Mouse (Mus musculus) lung, postnatal 4 days (tissue): ENCODE measurements around the gene Tnik.

ENCODE experiments used
- DNase-seq, 2 experiments: peaks; one replicate each; pipeline ENCODE4 v3.0.0; 2021

Tnik gene

DNA sequence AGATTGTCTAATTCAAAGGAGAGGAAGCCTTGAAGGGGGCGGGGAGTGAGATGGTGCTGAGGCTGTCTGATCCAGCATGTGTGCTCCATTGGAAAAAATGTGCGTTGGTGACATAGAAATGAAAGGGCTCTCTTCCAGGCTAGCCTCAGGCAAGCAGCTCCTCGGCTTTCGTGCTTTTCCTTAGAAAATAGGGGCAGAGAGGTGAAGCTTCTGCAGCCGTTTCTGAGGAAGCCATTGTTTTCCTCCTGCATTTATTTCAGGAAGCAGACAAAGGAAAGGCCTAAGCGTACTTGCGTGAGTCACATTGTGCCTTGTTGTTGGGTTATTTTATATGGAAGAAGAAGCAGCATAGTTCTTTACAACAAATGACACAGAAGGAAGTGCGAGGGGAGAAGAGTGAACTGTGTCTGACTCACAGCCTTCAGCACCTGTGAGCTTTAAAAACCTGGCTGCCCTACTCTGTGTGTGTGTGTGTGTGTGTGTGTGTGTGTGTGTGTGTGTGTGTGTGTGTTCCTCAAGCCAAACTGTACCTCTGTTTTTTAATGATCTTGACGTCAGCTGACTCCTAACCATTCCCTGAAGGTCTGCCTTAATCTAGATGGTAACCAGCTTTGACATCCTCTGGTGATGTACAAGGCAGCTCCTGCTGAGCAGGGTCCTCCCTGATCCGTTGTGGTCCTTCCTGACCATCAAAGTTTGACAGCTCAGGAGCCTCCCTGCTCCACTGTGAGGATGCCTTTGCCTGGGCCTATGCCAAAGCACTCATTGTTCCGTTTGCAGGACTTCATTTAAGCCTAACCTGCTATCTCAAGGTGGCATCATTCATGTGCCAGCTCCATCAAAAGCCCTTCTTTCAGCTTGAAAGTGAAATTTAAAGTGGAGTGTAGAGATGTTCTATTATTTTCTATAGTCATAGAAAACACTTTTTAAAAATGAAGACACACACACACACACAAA, 228.3 kb downstream of the Tnik start:
- DNase-seq: no peak

DNA sequence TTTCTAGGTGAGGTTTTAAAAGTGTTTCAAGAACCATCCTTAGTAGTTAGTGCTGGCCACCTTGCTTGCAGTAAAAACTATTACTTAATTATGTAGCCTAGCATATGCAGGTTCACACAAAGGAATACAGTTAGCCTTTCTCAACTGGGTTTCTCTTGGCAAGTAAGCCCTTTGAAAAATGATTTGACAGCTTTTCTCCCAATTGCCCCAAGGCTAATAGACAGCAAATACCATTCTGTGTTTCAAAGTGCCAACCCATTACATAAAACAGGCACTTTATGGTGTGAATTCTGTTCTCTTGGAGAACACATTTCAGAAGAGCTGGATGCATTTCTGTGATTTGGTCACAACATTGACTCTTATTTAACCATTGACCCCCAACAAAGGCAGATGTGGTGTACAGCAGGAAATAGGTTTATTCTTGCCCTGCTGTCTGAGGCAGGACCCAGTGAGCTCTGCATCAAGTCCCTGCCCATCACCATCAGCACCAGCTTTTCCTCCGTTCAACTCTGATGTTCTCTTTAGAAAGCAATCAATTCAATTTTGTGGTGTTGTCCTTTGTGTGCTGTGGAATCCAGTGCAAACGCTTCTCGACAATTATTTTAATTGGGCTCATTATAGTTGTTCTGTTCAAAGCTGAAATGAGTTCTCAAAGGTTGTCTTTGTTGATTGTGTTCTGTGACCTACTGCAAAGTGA, 233.9 kb downstream of the Tnik start:
- DNase-seq: no peak

DNA sequence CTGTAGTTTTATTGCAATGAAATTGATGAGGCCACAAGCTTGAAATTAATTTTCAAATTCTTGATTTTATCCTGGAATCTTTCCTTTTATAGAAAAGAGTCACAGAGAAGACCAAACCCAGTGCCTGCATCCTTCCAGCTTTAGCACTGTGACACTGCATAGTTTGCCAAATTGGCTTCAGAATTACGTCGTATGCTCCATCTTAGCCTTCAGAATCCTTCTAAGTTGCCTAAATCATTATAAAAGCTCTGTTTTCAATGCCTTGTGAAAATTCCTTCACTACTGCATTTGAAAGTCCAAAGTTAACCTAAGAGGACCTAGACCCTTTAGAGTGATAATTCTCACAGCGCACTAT, 234.5 kb downstream of the Tnik start:
- DNase-seq: no peak

DNA sequence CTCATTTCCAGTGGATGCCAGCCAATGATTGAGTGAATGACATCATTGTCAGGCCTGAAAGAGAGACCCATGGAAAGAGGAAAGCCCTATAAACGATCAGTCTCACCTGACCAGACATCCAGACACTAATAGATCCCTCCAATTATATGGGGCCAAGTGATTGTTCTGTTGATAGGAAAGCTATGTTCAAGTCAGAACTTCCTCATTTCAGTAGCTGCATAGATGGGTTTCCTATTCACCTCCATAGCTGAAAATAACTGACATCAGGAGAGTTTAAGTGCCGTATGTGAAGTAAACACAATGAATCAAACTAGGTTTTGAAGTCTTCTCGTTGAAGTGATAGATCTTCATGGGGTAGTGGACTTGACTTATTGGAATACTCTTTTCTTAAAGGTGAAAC, 239.7 kb downstream of the Tnik start:
- DNase-seq: no peak

DNA sequence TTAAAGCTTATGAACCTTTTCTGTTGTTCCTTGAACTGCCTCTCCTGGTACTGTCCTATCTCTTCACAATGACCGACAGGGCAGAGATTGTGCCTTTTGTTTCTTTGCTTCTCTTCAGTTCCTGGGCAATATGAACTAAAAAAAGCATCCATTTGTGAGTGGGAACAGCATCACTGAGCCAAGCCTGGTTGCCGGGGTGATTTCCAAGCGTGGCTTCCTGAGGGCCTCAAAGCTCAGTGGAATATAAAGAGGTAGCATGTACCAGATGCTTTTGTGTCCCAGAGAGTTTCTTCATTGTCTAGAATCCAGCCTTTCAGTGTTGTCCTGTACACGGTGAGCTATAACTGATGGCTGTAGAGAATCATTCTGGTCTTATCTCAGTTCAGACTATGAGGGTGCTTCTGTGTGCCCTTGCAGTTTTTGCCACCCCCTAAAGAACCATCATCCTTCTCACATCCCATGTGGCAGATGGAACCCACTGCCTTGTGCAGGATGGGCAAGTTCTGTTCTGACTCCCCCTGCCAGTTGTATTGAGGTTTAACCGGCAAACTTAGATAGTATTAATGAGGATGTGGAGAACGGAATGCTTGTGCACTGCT, 246.4 kb downstream of the Tnik start:
- DNase-seq: no peak

DNA sequence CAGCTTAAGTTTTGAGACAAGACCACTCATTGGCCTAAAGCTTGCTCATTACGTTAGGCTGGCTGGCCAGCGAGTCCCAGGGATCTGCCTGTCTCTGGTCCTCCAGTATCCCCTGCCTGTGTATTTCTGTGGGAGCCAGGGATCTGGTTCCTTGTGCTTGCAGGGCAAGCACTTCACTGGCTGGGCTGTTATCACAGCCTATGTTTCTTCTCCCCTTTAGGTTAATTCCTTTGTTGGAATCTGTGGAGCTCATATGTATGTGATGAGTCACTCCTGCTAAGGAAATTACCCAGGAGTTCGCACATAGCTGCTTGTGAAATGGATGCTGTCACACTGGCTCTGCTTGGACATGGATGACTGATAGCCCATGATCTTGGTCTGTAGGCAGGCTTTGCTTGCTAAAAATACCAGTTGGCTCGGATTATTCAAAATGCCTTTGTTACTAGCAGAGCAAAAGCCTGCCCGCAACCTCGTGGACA, 260.0 kb downstream of the Tnik start:
- peak in 1 of 2 experiments; percentile 49 for DNase-seq

DNA sequence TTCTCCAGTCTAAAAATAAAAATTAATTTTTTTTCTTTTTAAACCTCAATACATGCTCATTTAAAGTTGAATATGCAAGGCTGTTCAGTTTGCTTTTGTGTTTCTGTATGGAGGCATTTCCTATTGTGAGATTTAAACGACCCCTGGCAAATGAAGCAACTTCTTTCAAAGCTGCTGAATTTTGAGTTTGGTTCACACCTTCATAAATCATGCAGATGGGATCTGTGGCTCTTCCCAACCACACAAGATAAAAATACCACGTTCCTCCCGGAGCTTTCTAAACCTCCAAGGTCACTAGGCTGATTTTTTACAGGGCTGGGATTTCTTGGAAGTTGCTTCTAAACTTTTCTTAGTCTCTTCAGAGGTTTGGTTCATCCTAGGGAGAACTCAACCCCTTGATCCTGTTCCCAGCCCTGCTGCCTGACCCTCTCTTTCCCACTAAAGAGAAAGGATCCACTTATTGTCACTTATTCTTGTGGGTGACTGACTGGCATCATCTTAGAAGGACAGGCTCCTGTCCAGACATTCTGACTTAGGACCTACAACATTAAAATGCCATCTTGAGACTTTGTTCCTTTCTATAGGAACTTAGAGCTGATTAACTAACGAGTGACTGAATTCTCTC, 260.6 kb downstream of the Tnik start:
- no peak for DNase-seq

DNA sequence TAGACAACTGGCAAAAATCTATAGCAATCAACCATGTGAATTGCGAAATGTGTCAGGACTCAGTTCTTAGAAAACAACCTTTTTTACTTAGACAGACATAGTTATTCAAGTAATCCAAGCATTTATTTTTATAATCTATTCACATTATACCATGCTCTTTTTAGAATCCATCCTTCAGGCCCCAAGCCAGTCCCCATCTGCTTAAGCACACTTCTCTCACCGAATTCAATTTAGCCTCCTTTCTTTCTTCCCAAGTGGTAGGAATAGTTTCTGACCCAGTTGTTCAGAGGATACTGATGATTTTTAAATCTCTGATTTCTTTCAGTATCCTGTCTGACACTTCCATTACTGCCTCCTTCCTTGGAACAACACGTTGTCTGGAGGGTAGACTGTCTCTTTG, 261.5 kb downstream of the Tnik start:
- no peak for DNase-seq

DNA sequence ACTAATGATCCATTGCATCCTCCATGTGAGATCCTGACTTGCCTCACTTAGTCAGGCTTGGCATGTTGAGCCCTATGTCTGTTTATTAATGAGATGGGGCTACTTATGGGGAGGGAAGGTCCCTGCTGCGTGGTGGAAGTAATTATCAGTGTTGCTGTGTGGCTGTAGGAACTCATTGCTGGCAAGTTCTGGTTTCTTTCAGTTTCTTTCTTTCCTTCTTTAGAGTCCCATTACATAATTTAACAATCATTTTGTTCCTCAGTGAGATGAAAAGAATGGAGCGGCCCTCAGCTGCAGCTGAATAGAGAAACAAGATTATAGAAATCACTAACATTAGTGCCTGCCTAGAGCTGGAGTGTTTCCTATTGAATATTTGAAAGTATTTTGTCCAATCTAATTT, 263.7 kb downstream of the Tnik start:
- DNase-seq: no peak

DNA sequence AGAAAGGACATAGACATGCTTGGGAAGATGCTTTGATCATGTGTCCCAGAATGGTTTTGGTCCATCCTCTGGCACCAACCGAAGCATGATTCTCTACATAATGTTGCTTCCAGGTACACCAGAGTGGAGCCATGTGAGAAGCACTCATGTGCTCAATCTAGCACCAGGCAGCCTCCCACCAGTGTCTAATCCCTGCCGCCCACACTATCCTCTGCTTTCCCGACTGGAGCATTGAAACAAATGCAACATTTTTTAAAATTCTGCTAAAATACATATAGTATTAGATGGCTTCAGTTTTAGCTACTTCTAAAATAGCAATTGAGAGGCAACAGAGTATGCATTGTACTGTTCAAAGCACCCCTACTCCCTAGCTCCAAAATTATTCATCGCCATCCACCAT, 264.2 kb downstream of the Tnik start:
- no peak for DNase-seq

DNA sequence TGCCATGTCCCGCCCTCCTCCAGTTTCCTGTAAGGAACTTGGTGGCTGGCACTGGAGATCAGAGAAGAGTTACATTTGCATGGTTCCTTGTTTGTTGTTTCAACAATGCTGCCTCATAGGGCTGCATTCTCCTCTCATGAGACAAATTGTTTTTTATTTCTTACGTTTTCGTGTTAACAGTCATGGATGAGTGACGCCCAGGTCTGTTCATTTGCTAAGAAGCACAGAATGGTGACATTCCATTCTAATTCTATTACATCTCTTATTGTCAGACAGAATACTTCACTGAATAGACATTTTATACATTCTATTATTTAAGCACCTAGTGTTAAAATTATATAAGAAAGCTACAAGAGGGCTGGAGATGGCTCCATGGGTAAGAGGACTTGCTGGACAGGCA, 266.5 kb downstream of the Tnik start:
- DNase-seq: no peak

DNA sequence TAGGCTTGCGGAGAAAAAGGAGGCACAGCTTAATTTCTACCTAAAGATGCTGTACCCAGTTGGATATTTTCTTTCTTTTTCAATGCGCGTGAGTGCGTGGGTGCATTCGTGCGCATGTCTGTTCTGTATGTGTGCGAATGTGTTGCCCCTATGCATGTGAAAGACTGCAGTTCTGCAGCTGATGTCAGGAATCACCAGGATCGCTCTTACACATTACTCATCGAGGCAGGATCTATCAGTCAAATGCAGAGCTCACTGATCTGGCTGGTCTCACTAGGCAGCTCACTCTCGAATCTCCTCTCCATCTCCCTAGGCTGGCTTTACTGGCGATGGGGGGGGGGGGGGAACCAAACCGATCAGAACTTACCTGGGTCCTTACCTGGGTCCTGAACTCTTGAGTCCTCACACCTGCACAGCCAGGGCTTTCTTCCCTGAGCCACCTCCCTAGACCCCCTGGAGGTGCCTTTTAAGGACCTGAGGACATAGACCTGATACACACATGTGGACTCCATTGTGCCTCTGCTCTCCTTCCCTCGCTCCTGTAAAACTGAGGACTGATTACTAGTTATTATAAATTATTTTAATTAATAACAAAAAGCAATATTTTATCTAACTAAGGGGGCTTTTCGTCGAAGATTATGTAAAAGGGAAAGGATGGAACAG, 268.4 kb downstream of the Tnik start:
- DNase-seq: no peak

DNA sequence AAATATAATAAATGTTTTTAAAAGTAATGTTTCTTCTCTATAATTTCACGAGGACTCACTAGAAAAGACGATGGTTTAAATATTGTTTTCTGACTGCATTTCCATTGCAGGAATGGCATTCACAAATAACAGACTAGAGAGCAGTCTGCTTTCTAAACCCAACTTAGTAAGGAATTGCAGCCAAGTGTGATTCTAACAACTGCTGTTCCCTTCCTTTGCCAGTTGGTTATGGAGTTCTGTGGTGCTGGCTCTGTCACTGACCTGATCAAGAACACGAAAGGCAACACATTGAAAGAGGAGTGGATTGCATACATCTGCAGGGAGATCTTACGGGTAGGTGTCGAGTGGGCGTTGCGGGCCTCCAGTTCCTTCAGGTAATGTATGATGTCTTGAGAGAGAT, 269.7 kb downstream of the Tnik start:
- DNase-seq: no peak

DNA sequence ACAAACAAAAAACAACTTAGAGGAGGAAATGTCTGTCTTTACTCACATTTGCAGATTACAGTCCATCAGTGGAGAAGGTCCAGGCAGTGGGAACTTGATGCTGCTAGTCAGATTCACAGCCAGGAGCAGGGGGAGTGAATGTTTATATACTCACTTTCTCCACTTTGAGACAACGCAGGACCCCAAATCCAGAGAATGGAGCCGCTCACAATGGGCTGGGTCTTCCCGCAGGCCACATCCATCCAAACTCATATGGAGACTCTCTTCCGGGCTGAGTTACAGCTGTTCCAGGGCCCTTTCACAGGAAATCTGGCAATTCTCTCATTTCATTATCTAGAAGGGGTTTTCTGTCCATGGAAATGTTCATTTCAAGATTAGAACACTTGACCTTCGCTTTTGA, 277.1 kb downstream of the Tnik start:
- no peak for DNase-seq

DNA sequence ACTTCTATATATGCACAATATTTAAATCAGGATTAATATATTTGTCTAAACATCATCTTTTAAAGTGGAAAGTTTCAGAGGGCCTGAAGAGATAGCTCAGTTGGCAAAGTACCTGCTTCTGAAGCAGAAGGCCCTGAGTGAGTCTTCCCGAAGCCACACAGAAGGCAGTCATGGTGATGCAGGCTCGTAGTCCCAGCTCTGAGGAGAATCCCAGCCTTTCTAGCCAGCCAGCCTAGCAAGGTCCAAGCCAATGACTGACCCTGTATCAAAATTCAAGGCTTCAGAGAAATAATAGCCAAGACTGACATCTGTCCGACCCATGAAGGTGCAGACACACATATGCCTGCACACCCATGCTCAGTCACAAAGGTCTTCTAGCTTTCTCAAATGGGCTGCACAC, 279.9 kb downstream of the Tnik start:
- DNase-seq: no peak

DNA sequence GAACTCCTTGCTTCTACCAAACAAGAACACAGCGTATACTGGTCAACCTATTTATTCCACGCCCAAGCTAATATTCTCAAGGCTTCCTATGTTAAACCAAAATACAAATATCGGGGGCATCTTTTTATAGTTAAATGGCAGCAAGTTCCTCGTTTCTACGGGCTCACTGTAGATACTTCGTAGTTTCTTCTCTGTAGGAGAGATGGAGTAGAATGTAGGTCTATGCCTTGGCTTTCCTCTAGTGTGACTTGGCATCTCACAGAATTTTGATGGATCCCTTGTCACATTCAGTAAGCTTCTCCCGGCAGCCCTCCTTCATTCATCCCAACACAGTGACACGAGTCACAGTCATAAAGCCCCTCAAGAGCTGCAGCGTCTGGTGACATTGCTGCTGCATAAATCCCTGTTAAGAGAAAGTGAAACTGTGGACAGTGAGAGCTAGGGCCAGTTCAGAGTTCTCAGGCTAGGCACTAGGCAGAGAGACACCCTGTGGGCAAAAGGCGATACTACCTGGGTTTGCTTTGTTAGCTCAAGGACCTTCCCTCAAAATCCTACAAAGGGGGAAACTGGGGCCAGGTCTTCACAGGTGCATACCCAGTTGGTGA, 280.5 kb downstream of the Tnik start:
- peak in 1 of 2 experiments; percentile 40 for DNase-seq

DNA sequence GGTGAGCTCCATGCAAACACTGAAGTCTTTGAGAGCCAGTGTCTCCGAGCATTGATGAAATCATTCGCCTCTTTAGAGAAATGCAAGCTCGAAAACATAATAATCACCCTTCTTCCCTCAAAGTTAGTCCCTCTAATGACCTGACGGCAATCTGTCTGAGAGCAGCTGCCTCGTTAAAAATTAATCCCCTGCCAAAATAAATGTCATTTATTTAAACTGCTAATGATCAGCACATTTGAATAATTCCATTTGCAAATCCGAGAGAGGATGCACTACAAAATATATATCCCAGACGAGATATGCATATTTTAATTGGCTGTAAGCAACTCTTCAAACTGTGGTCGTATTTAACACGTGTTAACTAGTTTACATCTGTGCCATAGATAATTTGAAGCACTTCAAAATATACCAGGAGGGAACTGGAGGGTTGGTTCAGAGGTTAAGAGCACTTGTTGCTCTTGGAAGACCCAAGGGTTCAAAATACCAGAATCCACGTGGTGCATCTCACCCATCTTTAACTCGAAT, 281.4 kb downstream of the Tnik start:
- no peak for DNase-seq

DNA sequence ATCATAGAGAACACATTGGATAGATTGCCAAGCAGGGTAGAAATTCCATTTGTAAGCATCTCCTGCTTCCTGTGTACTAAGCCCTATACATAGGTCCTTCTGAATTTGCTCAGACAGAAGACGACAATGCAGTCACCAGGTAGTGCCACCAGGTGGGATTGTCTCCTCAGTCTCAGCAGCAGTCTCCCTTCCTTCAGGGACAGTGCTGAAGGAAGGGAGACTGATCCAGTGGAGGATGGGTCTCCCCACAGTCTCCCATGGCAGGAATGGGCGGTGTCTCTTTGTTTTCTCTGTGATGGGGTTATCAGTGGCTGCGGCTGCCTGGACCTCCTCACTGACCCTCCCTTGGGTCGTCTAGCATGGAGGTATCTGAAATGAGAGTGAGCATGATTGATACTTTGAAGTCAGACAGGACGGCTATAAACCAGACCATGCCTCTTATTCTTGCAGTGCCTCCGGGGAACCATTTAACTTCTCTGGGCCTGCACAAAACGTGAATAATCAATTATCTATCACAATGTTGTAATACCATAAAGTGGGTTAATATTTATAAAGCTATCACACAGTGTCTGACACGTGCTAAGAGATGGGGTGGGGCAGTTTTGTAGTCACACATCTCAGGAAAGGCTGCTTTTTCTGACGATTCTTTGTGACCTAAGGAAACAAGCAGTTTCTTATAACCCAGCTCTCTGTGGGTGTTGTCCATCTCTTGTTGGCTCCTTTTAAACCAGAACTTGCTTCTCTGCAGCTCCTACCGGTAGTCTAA, 285.1 kb downstream of the Tnik start:
- no peak for DNase-seq

DNA sequence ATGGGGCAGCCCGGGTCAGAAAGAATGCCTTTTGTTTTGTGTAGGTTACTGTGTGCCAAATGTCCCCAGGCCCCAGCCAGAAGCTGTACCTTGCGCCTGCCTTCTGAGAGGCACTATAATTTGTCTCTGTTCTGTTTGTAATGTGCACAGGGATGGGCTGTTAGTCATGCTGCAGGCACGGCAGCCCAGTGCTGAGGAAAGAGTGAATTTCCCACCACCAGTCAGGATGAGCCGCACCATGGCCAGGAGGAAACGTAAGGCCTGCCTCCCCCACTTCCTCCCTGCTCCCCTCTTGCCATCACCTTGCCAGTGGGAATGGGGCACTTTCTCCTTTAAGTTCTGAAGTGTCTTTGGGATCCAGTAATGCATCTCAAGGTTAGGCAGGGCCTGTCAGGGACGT, 286.4 kb downstream of the Tnik start:
- DNase-seq: no peak

DNA sequence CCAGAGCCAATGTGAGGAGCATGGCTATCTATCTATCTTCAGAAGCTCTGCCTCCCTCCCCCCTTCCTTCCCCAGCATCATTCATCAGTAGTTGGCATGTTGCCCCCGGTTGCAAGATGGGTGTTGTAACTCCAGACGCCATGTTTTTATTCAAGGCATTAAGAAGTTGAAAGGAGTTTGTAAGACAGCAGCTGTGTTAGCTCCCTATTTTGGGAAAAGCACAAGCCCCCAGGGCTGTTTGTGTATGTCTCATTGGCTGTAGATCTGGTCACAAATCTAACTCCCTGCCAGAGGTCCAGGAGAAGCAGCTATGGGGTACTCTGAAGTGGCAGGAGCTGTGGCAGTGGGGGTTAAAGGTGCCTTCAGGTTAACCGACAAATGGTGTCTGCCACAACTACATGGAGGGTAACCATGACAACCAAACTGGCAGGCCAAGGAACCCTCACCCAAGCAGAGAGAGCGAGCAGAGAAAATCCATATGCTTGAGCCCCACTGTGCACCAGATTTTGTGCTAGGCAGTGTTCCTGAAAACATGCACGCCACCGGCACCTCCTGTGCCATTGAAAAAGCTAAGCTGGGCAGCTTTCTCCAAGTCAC, 287.6 kb downstream of the Tnik start:
- DNase-seq: peak; percentile 18 to 59

DNA sequence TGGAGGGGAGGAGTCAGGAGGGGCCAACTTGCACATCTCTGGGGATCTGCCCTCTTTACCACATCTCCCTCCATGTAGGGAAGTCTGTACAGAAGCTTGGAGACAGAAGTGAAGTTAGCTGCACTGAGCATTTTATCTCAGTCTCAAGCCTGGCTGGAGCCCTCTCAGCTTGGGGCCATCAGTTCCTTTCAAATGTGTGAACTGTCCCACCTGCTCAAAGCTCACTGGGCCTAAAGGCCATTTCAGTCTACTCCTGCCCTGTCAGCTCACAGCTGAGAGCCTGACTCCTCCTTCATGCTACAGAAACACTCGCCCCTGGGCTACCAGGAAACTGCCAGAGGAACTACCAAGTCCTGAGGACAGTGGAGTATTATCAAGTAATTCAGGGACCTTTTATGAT, 288.7 kb downstream of the Tnik start:
- no peak for DNase-seq
